Mouse (Mus musculus): ENCODE results near the gene Tepp.

Gene Tepp

GRCm38 (mm10) chr8:95331156-95331719 lies 20.9 kb downstream of the Tepp start:
- in situ Hi-C loops (cut with MboI, MseI) = loop anchor here (5.0 to 10.0 kb wide), 2 partner anchors 79 to 94 kb away; no protein-coding TSS in a partner anchor

- in situ Hi-C loops (cut with MboI, MseI) = loop anchor here (5.0 to 10.0 kb wide), 2 partner anchors 80 to 93 kb away; no protein-coding TSS in a partner anchor
Observed at GRCm38 (mm10) chr8:95331720-95332436, 21.5 kb downstream of the Tepp start, which contains the start of the genes Zfp319 and Usb1. Zfp319 (minus strand) TSS chr8:95331950. Usb1 (plus strand) TSS chr8:95332284.

GRCm38 (mm10) chr8:95332437-95333199 lies 22.3 kb downstream of the Tepp start:
- in situ Hi-C loops (cut with MboI, MseI) = loop anchor here (5.0 to 10.0 kb wide), 2 partner anchors 80 to 92 kb away; no protein-coding TSS in a partner anchor

- in situ Hi-C loops (cut with MboI, MseI) = loop anchor here (10.0 kb wide), 1 partner anchor 89 kb away; no protein-coding TSS in a partner anchor
Observed at GRCm38 (mm10) chr8:95335706-95336105, 25.3 kb downstream of the Tepp start.

- in situ Hi-C loops (cut with MboI, MseI) = loop anchor here (10.0 kb wide), 1 partner anchor 88 kb away; no protein-coding TSS in a partner anchor
Observed at GRCm38 (mm10) chr8:95336363-95336762, 26.0 kb downstream of the Tepp start.

- in situ Hi-C loops (cut with MboI, MseI) = no loop called here
Observed at GRCm38 (mm10) chr8:95341721-95342120, 31.4 kb downstream of the Tepp start.

- in situ Hi-C loops (cut with MboI, MseI) = no loop called here
Observed at GRCm38 (mm10) chr8:95344668-95345067, 34.3 kb downstream of the Tepp start.

- in situ Hi-C loops (cut with MboI, MseI) = no loop called here
Observed at GRCm38 (mm10) chr8:95346643-95347545, 36.5 kb downstream of the Tepp start.

- in situ Hi-C loops (cut with MboI, MseI) = no loop called here
Observed at GRCm38 (mm10) chr8:95348356-95348755, 38.0 kb downstream of the Tepp start.

GRCm38 (mm10) chr8:95348811-95349630 lies 38.7 kb downstream of the Tepp start:
- in situ Hi-C loops (cut with MboI, MseI) = no loop called here

- in situ Hi-C loops (cut with MboI, MseI) = loop anchor here (5.0 kb wide), 1 partner anchor 76 kb away; no protein-coding TSS in a partner anchor
Observed at GRCm38 (mm10) chr8:95351461-95351860, 41.1 kb downstream of the Tepp start.

GRCm38 (mm10) chr8:95352151-95352870 lies 41.9 kb downstream of the Tepp start, which contains the start of gene Mmp15:
Mmp15 (plus strand) TSS chr8:95352268.
- in situ Hi-C loops (cut with MboI, MseI) = loop anchor here (5.0 kb wide), 1 partner anchor 75 kb away; no protein-coding TSS in a partner anchor

- in situ Hi-C loops (cut with MboI, MseI) = loop anchor here (5.0 kb wide), 1 partner anchor 74 kb away; no protein-coding TSS in a partner anchor
Observed at GRCm38 (mm10) chr8:95352871-95353866, 42.8 kb downstream of the Tepp start.

- in situ Hi-C loops (cut with MboI, MseI) = loop anchor here (5.0 kb wide), 1 partner anchor 73 kb away; no protein-coding TSS in a partner anchor
Observed at GRCm38 (mm10) chr8:95354606-95355005, 44.2 kb downstream of the Tepp start.

- in situ Hi-C loops (cut with MboI, MseI) = no loop called here
Observed at GRCm38 (mm10) chr8:95358550-95359411, 48.4 kb downstream of the Tepp start.

- in situ Hi-C loops (cut with MboI, MseI) = no loop called here
Observed at GRCm38 (mm10) chr8:95360181-95361015, 50.0 kb downstream of the Tepp start.

Data from T-helper 1 cell (primary cell).